Mouse (Mus musculus) MEL (cell line): ENCODE results near the gene Heg1. TPM values are rescaled to one million over a fixed set of nuclear protein-coding genes. Genes with fewer than 3 reads are reported as not detected.

ENCODE experiments used
- DNase-seq: peaks from one replicate; pipeline ENCODE4 v3.0.0; 2011; ENCODE audit warnings: low read depth, low spot score
- H3K27ac ChIP-seq: 2 replicates; pipeline ENCODE4 v1.5.1; 2012; ENCODE audit warnings: low read depth, mild to moderate bottlenecking, control low read depth, low read length, moderate library complexity; ENCODE audit not compliant: control insufficient read depth
- H3K27me3 ChIP-seq, 2 experiments: fragments of 150-350 bp in 1 of 2; sonication (generic) in 1 of 2; 2 replicates each; pipeline ENCODE4 v1.6.1; 2012; ENCODE audit warnings: low read length in 2 of 2, mild to moderate bottlenecking in 2 of 2, improper control_type of control experiment in 1 of 2, moderate library complexity in 1 of 2; ENCODE audit not compliant: insufficient read depth in 2 of 2, control insufficient read depth in 1 of 2
- H3K36me3 ChIP-seq, 2 experiments: 2 replicates each; pipeline ENCODE4 v1.6.1; 2012 to 2014; ENCODE audit warnings: low read length in 2 of 2, improper control_type of control experiment in 1 of 2, inconsistent platforms in 1 of 2, mild to moderate bottlenecking in 1 of 2; ENCODE audit not compliant: insufficient read depth in 2 of 2, control insufficient read depth in 1 of 2
- H3K4me1 ChIP-seq, 2 experiments: fragments of 150-350 bp in 1 of 2; sonication (generic) in 1 of 2; 2 replicates each; pipeline ENCODE4 v1.6.1; 2012; ENCODE audit warnings: low read length in 2 of 2, improper control_type of control experiment in 1 of 2, mild to moderate bottlenecking in 1 of 2; ENCODE audit not compliant: insufficient read depth in 2 of 2, control insufficient read depth in 1 of 2
- H3K4me3 ChIP-seq, 2 experiments: fragments of 150-350 bp in 1 of 2; sonication (generic) in 1 of 2; 2 replicates each; pipeline ENCODE4 v1.5.1; 2012; ENCODE audit warnings: low read depth in 2 of 2, low read length in 2 of 2, mild to moderate bottlenecking in 2 of 2, moderate library complexity in 2 of 2, control low read depth in 1 of 2, improper control_type of control experiment in 1 of 2; ENCODE audit not compliant: control insufficient read depth in 1 of 2, insufficient read depth in 1 of 2
- H3K79me2 ChIP-seq: 2 replicates; pipeline ENCODE4 v1.6.1; 2012; ENCODE audit warnings: mild to moderate bottlenecking, low read length, moderate library complexity; ENCODE audit not compliant: control insufficient read depth, poor library complexity, insufficient read depth
- H3K9ac ChIP-seq: 2 replicates; pipeline ENCODE4 v1.6.1; 2012; ENCODE audit warnings: low read depth, mild to moderate bottlenecking, control low read depth, low read length, moderate library complexity; ENCODE audit not compliant: control insufficient read depth, poor library complexity, severe bottlenecking
- H3K9me3 ChIP-seq: fragments of 150-350 bp; sonication (generic); replicated peaks from 2 replicates; pipeline ENCODE4 v1.6.1; 2012; ENCODE audit warnings: mild to moderate bottlenecking, low read length, improper control_type of control experiment, moderate library complexity; ENCODE audit not compliant: insufficient read depth
- BHLHE40 ChIP-seq: IDR thresholded peaks from 2 replicates; pipeline ENCODE4 v1.6.1; 2012; ENCODE audit warnings: low read depth, mild to moderate bottlenecking, inconsistent platforms, low read length, improper control_type of control experiment, borderline replicate concordance
- CHD1 ChIP-seq: IDR thresholded peaks from 2 replicates; pipeline ENCODE4 v1.6.1; 2012; ENCODE audit warnings: low read depth, mild to moderate bottlenecking, inconsistent platforms, low read length, improper control_type of control experiment
- CHD2 ChIP-seq: IDR thresholded peaks from 2 replicates; pipeline ENCODE4 v1.6.1; 2011; ENCODE audit warnings: low read length, improper control_type of control experiment
- ELF1 ChIP-seq: IDR thresholded peaks from 2 replicates; pipeline ENCODE4 v1.6.1; 2014; ENCODE audit warnings: low read depth, mild to moderate bottlenecking, inconsistent platforms, low read length, improper control_type of control experiment, moderate library complexity
- EP300 ChIP-seq, 2 experiments: IDR thresholded peaks; 2 replicates each; pipeline ENCODE4 v1.6.1; 2011; ENCODE audit warnings: improper control_type of control experiment in 2 of 2, low read length in 2 of 2, low read depth in 1 of 2, mild to moderate bottlenecking in 1 of 2
- ETS1 ChIP-seq: IDR thresholded peaks from 2 replicates; pipeline ENCODE4 v1.6.1; 2012; ENCODE audit warnings: low read depth, mild to moderate bottlenecking, inconsistent platforms, low read length, improper control_type of control experiment, moderate library complexity
- GATA1 ChIP-seq: IDR thresholded peaks from 2 replicates; pipeline ENCODE4 v1.6.1; 2011; ENCODE audit warnings: low read depth, low read length, improper control_type of control experiment
- HCFC1 ChIP-seq: IDR thresholded peaks from 2 replicates; pipeline ENCODE4 v1.6.1; 2012; ENCODE audit warnings: low read depth, mild to moderate bottlenecking, inconsistent platforms, low read length, improper control_type of control experiment, moderate library complexity
- JUND ChIP-seq: IDR thresholded peaks from 2 replicates; pipeline ENCODE4 v1.6.1; 2011; ENCODE audit warnings: low read depth, mild to moderate bottlenecking, improper control_type of control experiment, low read length
- MAFK ChIP-seq: IDR thresholded peaks from 2 replicates; pipeline ENCODE4 v1.6.1; 2011; ENCODE audit warnings: low read depth, mild to moderate bottlenecking, low read length, improper control_type of control experiment, borderline replicate concordance
- MAX ChIP-seq: IDR thresholded peaks from 2 replicates; pipeline ENCODE4 v1.6.1; 2011; ENCODE audit warnings: low read length, improper control_type of control experiment
- MAZ ChIP-seq: IDR thresholded peaks from 2 replicates; pipeline ENCODE4 v1.6.1; 2012; ENCODE audit warnings: low read depth, mild to moderate bottlenecking, inconsistent platforms, low read length, improper control_type of control experiment
- MEF2A ChIP-seq: IDR thresholded peaks from 2 replicates; pipeline ENCODE4 v1.6.1; 2014; ENCODE audit warnings: low read depth, mild to moderate bottlenecking, inconsistent platforms, low read length, improper control_type of control experiment; ENCODE audit not compliant: poor library complexity, insufficient replicate concordance, severe bottlenecking; ENCODE audit errors: extremely low read depth
- NELFE ChIP-seq: IDR thresholded peaks from 2 replicates; pipeline ENCODE4 v1.6.1; 2011; ENCODE audit warnings: low read depth, low read length, improper control_type of control experiment
- POLR2AphosphoS2 ChIP-seq: IDR thresholded peaks from 2 replicates; pipeline ENCODE4 v1.6.1; 2011; ENCODE audit warnings: low read length, improper control_type of control experiment
- RAD21 ChIP-seq: IDR thresholded peaks from 2 replicates; pipeline ENCODE4 v1.6.1; 2011; ENCODE audit warnings: mild to moderate bottlenecking, low read depth, low read length, improper control_type of control experiment
- TBP ChIP-seq: IDR thresholded peaks from 2 replicates; pipeline ENCODE4 v1.8.0; 2011; ENCODE audit warnings: low read depth, low read length, improper control_type of control experiment
- TCF12 ChIP-seq: IDR thresholded peaks from 2 replicates; pipeline ENCODE4 v1.6.1; 2014; ENCODE audit warnings: low read depth, mild to moderate bottlenecking, inconsistent platforms, low read length, improper control_type of control experiment, moderate library complexity
- USF1 ChIP-seq: IDR thresholded peaks from 2 replicates; pipeline ENCODE4 v1.6.1; 2014; ENCODE audit warnings: low read depth, mild to moderate bottlenecking, inconsistent platforms, low read length, improper control_type of control experiment, moderate library complexity
- ZC3H11A ChIP-seq: IDR thresholded peaks from 2 replicates; pipeline ENCODE4 v1.6.1; 2012; ENCODE audit warnings: low read depth, mild to moderate bottlenecking, inconsistent platforms, low read length, improper control_type of control experiment
- ZKSCAN1 ChIP-seq: IDR thresholded peaks from 2 replicates; pipeline ENCODE4 v1.6.1; 2012; ENCODE audit warnings: low read depth, mild to moderate bottlenecking, inconsistent platforms, low read length, improper control_type of control experiment, moderate library complexity
- ZNF384 ChIP-seq: IDR thresholded peaks from 2 replicates; pipeline ENCODE4 v1.6.1; 2012; ENCODE audit warnings: low read depth, mild to moderate bottlenecking, inconsistent platforms, low read length, improper control_type of control experiment
- polyA plus RNA-seq, 2 experiments: library from polyadenylated mRNA; stranded (reverse) in 1 of 2; unstranded in 1 of 2; fragments of >175 nt in 1 of 2; fragments of >200 nt in 1 of 2; gene quantifications; 2 replicates each; pipeline versions ENCODE4 v1.2.1 to v1.2.4; 2012; ENCODE audit warnings: low replicate concordance in 2 of 2, low read depth in 1 of 2; ENCODE audit not compliant: insufficient read length in 2 of 2, insufficient read depth in 1 of 2, missing spikeins in 1 of 2
- total RNA-seq: library from RNA; depleted of rRNA; stranded (reverse); fragments of 300-350 nt; gene quantifications from 2 replicates; pipeline ENCODE4 v1.2.3, GENCODE M21; 2012

Gene Heg1
- total and polyA plus RNA-seq, 3 experiments, result 4.1 to 72.0 (median 6.9) TPM

- no peak for TF ChIP-seq TBP
Observed at GRCm38 (mm10) chr16:33766309-33766708, 82.1 kb downstream of the Heg1 start (continued).

- peaks cover 22 to 46% of the 10 kb centered on the region in 2 experiments for H3K4me1 ChIP-seq
- no peak overlapping the region for H3K9ac ChIP-seq
- H3K27ac ChIP-seq, result no peak overlapping the region
- no peak overlapping the region for H3K4me3 ChIP-seq
- DNase-seq, result no peak
- TF ChIP-seq GATA1 (no peak), TBP (no peak), ZC3H11A (no peak), ELF1 (no peak), JUND (no peak)
- H3K36me3 ChIP-seq, result peaks cover 0 to 42% of the 10 kb centered on the region in 2 experiments; a peak in 2 of 4 replicates
- H3K79me2 ChIP-seq, result no peaks in the 10 kb centered on the region
- no peaks in the 10 kb centered on the region for H3K9me3 ChIP-seq
- no peaks in the 10 kb centered on the region for H3K27me3 ChIP-seq
Observed at GRCm38 (mm10) chr16:33766757-33767156, 82.6 kb downstream of the Heg1 start.

- peak overlapping the region; percentile 78; the same call in 1 of the 2 replicates for H3K27ac ChIP-seq
- no peaks in the 10 kb centered on the region for H3K9me3 ChIP-seq
- no peak for TF ChIP-seq CHD2
- no peak for TF ChIP-seq MAX
- TF ChIP-seq POLR2AphosphoS2, result no peak
- no peak for TF ChIP-seq MAZ
- no peak for TF ChIP-seq ZKSCAN1
- DNase-seq, result no peak
- no peaks in the 10 kb centered on the region for H3K27me3 ChIP-seq
- H3K4me3 ChIP-seq, result no peak overlapping the region
- H3K9ac ChIP-seq, result no peak overlapping the region
- peaks cover 0 to 50% of the 10 kb centered on the region in 2 experiments; a peak in 2 of 4 replicates for H3K36me3 ChIP-seq
- H3K4me1 ChIP-seq, result peaks cover 22 to 55% of the 10 kb centered on the region in 2 experiments
- no peaks in the 10 kb centered on the region for H3K79me2 ChIP-seq
Observed at GRCm38 (mm10) chr16:33768491-33769278, 84.5 kb downstream of the Heg1 start.

GRCm38 (mm10) chr16:33769848-33770247 is 85.7 kb downstream of the Heg1 start:
- peak; percentile 95 for DNase-seq
- Histone ChIP-seq H3K4me1 (peaks cover 20 to 51% of the 10 kb centered on the region in 2 experiments), H3K79me2 (no peaks in the 10 kb centered on the region), H3K27me3 (no peaks in the 10 kb centered on the region), H3K9me3 (no peaks in the 10 kb centered on the region), H3K4me3 (no peak overlapping the region), H3K27ac (peak overlapping the region; percentile 78), H3K36me3 (peaks cover 0 to 42% of the 10 kb centered on the region in 2 experiments; a peak in 2 of 4 replicates), H3K9ac (peak overlapping the region; percentile 26)
- TF ChIP-seq USF1 (no peak), MAFK (no peak), CHD1 (no peak), ZNF384 (no peak), BHLHE40 (no peak), MAZ (no peak), EP300 (IDR thresholded peaks at IDR 0.05; ENCODE audit: low read depth in 1 of 2, low read length in 2 of 2) (peak; percentile 75 to 89), HCFC1 (no peak; the same call in 1 of the 2 replicates), ELF1 (no peak), MEF2A (no peak), GATA1 (no peak), TCF12 (0 out of 2 replicates have a peak, but pooled peaks have one; percentile 38), NELFE (no peak), TBP (peak; percentile 73), ETS1 (peak; percentile 74), RAD21 (no peak), POLR2AphosphoS2 (no peak)
